ENCODE assay signal across 9 mouse cellular contexts in the genomic region with DNA sequence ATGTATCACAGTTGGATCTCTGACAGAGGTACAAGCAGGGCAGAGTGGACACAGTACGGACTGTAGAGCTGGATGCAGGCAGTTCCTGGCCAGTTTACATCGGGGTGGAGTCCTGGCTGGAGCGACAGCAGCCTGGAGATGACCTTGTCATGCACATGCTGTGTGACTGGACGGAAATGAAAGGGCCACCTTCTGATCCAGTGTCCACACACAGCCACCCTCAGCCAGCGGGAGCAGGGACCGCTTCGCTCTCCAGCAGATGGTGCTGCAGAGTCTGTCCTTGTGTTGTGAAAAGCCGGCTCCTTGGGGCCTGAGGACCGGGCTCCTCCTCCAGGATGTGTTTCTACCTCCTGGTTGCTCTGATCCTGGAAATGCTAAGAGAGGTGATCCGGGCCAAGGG. TPM values are rescaled to one million over a fixed set of nuclear protein-coding genes. Genes with fewer than 3 reads are reported as not detected.
DNase-seq lines count a peak whose midpoint lies in the region; ATAC-seq lines count a peak whose summit lies in the region.
"Had no signal": no experiment of that assay in that cellular context is flagged by ENCODE, and none has a peak within 500 bp of the region (broad histone marks: within the 10 kb centered on the region; RNA-seq: fewer than 3 reads in every experiment).

No protein-coding gene starts in this region.

- H3K4me2 ChIP-seq in embryonic facial prominence, embryonic 11.5 days (ENCODE audit: low read depth, low read length) = no peak overlapping the region
- no peak overlapping the region for H3K4me2 ChIP-seq in hindbrain, embryonic 13.5 days
- no peak overlapping the region for H3K4me2 ChIP-seq in midbrain, embryonic 13.5 days (replicated peaks)
- H3K4me2 ChIP-seq: lung, embryonic 15.5 days had no signal

- 15% methylated on average over 10 of the region's 10 CpGs for WGBS in embryonic facial prominence, embryonic 11.5 days
- 15% methylated on average over 10 of the region's 10 CpGs for WGBS in hindbrain, embryonic 13.5 days
- WGBS in midbrain, embryonic 13.5 days = 19% methylated on average over 10 of the region's 10 CpGs

- H3K27ac ChIP-seq in embryonic facial prominence, embryonic 11.5 days (replicated peaks; ENCODE audit: low read depth, low read length) = no peak overlapping the region
- peak overlapping the region; percentile 58 for H3K27ac ChIP-seq in hindbrain, embryonic 13.5 days
- peak overlapping the region; percentile 68 for H3K27ac ChIP-seq in midbrain, embryonic 13.5 days
- H3K27ac ChIP-seq: lung, embryonic 15.5 days had no signal

- no peaks in the 10 kb centered on the region for H3K9me3 ChIP-seq in embryonic facial prominence, embryonic 11.5 days (replicated peaks; ENCODE audit: control insufficient read depth, low read length)
- no peaks in the 10 kb centered on the region for H3K9me3 ChIP-seq in hindbrain, embryonic 13.5 days
- H3K9me3 ChIP-seq in midbrain, embryonic 13.5 days = no peaks in the 10 kb centered on the region
- H3K9me3 ChIP-seq: lung, embryonic 15.5 days had no signal

- intact Hi-C loops in heart, postnatal 25 days (cut with DNase I) = no loop called here
- intact Hi-C loops in left cerebral cortex, postnatal 14 days (cut with DNase I) = loop anchor here (5.0 kb wide), 1 partner anchor 214 kb away; no protein-coding TSS in a partner anchor

- no peak overlapping the region for H3K9ac ChIP-seq in embryonic facial prominence, embryonic 11.5 days (replicated peaks; ENCODE audit: low read length)
- peak overlapping the region; percentile 52; the same call in 1 of the 2 replicates for H3K9ac ChIP-seq in hindbrain, embryonic 13.5 days
- peak overlapping the region; percentile 29; the same call in 1 of the 2 replicates for H3K9ac ChIP-seq in midbrain, embryonic 13.5 days (replicated peaks)
- H3K9ac ChIP-seq: lung, embryonic 15.5 days had no signal

- H3K4me3 ChIP-seq in embryonic facial prominence, embryonic 11.5 days (ENCODE audit: low read depth, low read length) = no peak overlapping the region
- H3K4me3 ChIP-seq in hindbrain, embryonic 13.5 days = no peak overlapping the region
- H3K4me3 ChIP-seq in midbrain, embryonic 13.5 days (replicated peaks) = no peak overlapping the region
- H3K4me3 ChIP-seq: lung, embryonic 15.5 days had no signal

- H3K36me3 ChIP-seq in embryonic facial prominence, embryonic 11.5 days (replicated peaks; ENCODE audit: control insufficient read depth, insufficient read depth, low read depth, low read length) = no peaks in the 10 kb centered on the region
- peaks cover 41% of the 10 kb centered on the region for H3K36me3 ChIP-seq in hindbrain, embryonic 13.5 days
- peaks cover 63% of the 10 kb centered on the region for H3K36me3 ChIP-seq in midbrain, embryonic 13.5 days

- ATAC-seq in embryonic facial prominence, embryonic 11.5 days (replicated peaks; ENCODE audit: insufficient number of reproducible peaks, low FRiP score, low TSS enrichment, low read depth) = peak; percentile 20
- peak; percentile 26 for ATAC-seq in hindbrain, embryonic 13.5 days (ENCODE audit: low FRiP score)
- peak; percentile 37 for ATAC-seq in midbrain, embryonic 13.5 days

- no peaks in the 10 kb centered on the region for H3K27me3 ChIP-seq in embryonic facial prominence, embryonic 11.5 days (ENCODE audit: control insufficient read depth, insufficient read depth, low read length)
- H3K27me3 ChIP-seq in hindbrain, embryonic 13.5 days = no peaks in the 10 kb centered on the region
- H3K27me3 ChIP-seq in midbrain, embryonic 13.5 days = no peaks in the 10 kb centered on the region
- H3K27me3 ChIP-seq: lung, embryonic 15.5 days had no signal

- 0 out of 2 replicates have a peak, but pooled peaks cover 2% of the 10 kb centered on the region for H3K4me1 ChIP-seq in embryonic facial prominence, embryonic 11.5 days (ENCODE audit: control insufficient read depth, insufficient read depth, low read length)
- peaks cover 47% of the 10 kb centered on the region for H3K4me1 ChIP-seq in hindbrain, embryonic 13.5 days (replicated peaks)
- H3K4me1 ChIP-seq in midbrain, embryonic 13.5 days (replicated peaks) = peaks cover 27% of the 10 kb centered on the region

- peak; percentile 95 for DNase-seq in heart, adult 11 months
- no peak for DNase-seq in heart, postnatal 25 days (ENCODE audit: low spot score)
- DNase-seq in adrenal gland, postnatal 14 days = peak; percentile 92
- DNase-seq in embryonic facial prominence, embryonic 11.5 days (ENCODE audit: low spot score) = peak; percentile 74
- DNase-seq in left cerebral cortex, postnatal 14 days (ENCODE audit: low spot score in 2 of 2) = peak; percentile 65
- DNase-seq in thymus, postnatal 10 days (ENCODE audit: low spot score in 2 of 2) = peak; percentile 48 to 72

RNA-seq across cellular contexts. Expression of gene Trp53i11, which starts 16.3 kb away (rescaled TPM):
- total RNA-seq in heart, postnatal 25 days (2021) = 10 to 100 TPM; 30.3 to 45.6 TPM
- total RNA-seq in adrenal gland, postnatal 14 days (2021) = 70.9 and 86.9 TPM in 2 replicates
- polyA plus RNA-seq in embryonic facial prominence, embryonic 11.5 days (2014; fragmentation: Nextera tagmentation; extraction: Ambion mirVana) = 53.6 and 69.0 TPM in 2 replicates
- 109 and 110 TPM in 2 replicates for polyA plus RNA-seq in hindbrain, embryonic 13.5 days (2015; fragmentation: Nextera tagmentation; extraction: Ambion mirVana)
- total RNA-seq in left cerebral cortex, postnatal 14 days (2021) = 10 to 100 TPM; 58.3 to 58.8 TPM
- 136 and 138 TPM in 2 replicates for polyA plus RNA-seq in midbrain, embryonic 13.5 days (2015; fragmentation: Nextera tagmentation; extraction: Ambion mirVana)
